Mouse (Mus musculus) liver, postnatal 0 days (tissue): Measurements from ENCODE around the gene Cyth1. TPM values are rescaled to one million over a fixed set of nuclear protein-coding genes. Genes with fewer than 3 reads are reported as not detected.

Experiments used
- ATAC-seq: fragments of 200-750 bp; cut with Nextera tagmentation; 2 replicates; pipeline ENCODE4 v1.8.0; 2017; ENCODE audit warnings: mild to moderate bottlenecking, moderate library complexity
- DNase-seq: peaks from one replicate; pipeline ENCODE4 v3.0.0-alpha.2; 2016
- H3K27ac ChIP-seq: fragments of 300-500 bp; sonication (generic); 2 replicates; pipeline ENCODE4 v1.5.1; 2014; ENCODE audit warnings: antibody characterized with exemption, moderate library complexity, mild to moderate bottlenecking, low read depth
- H3K27me3 ChIP-seq: fragments of 300-500 bp; sonication (generic); 2 replicates; pipeline ENCODE4 v1.6.1; 2014; ENCODE audit warnings: low read length, control low read depth, mixed read lengths; ENCODE audit not compliant: insufficient read depth
- H3K36me3 ChIP-seq: fragments of 300-500 bp; sonication (generic); replicated peaks from 2 replicates; pipeline ENCODE4 v1.6.1; 2014; ENCODE audit warnings: mild to moderate bottlenecking, control low read depth, low read length, moderate library complexity, mixed read lengths; ENCODE audit not compliant: insufficient read depth
- H3K4me1 ChIP-seq: fragments of 300-500 bp; sonication (generic); 2 replicates; pipeline ENCODE4 v1.6.1; 2014; ENCODE audit warnings: antibody characterized with exemption, mild to moderate bottlenecking, control low read depth; ENCODE audit not compliant: insufficient read depth
- H3K4me2 ChIP-seq: fragments of 300-500 bp; sonication (generic); 2 replicates; pipeline ENCODE4 v1.6.1; 2014; ENCODE audit warnings: low read depth, mild to moderate bottlenecking, low read length, moderate library complexity, mixed read lengths
- H3K4me3 ChIP-seq: fragments of 300-500 bp; sonication (generic); 2 replicates; pipeline ENCODE4 v1.5.1; 2014; ENCODE audit warnings: low read depth, low read length
- H3K9ac ChIP-seq: fragments of 300-500 bp; sonication (generic); replicated peaks from 2 replicates; pipeline ENCODE4 v1.6.1; 2014; ENCODE audit warnings: mild to moderate bottlenecking, moderate library complexity
- H3K9me3 ChIP-seq: fragments of 300-500 bp; sonication (generic); 2 replicates; pipeline ENCODE4 v1.6.1; 2016; ENCODE audit warnings: mild to moderate bottlenecking, control low read depth, low read length, mixed read lengths
- CTCF ChIP-seq: sonication (generic); IDR thresholded peaks from 2 replicates; pipeline ENCODE4 v1.5.1; 2016; ENCODE audit warnings: antibody characterized with exemption, low read depth
- EP300 ChIP-seq: IDR thresholded peaks from 2 replicates; pipeline ENCODE4 v1.6.1; 2016; ENCODE audit warnings: antibody characterized with exemption, low read depth, mild to moderate bottlenecking
- WGBS: fragments of 180-500 bp; shearing (Covaris S2); extraction: QIAGEN DNeasy Blood & Tissue Kit; methylation state at CpG from one replicate; pipeline ENCODE4 v1.1.7; 2014; ENCODE audit not compliant: insufficient replicate concordance; 5-methylcytosine and 5-hydroxymethylcytosine counted together
- polyA plus RNA-seq: library from polyadenylated mRNA; unstranded; fragments of >200 nt; fragmentation: Nextera tagmentation; extraction: Ambion mirVana; gene quantifications from 2 replicates; pipeline ENCODE4 v1.2.1, GENCODE M21; 2015

Cyth1 gene
- polyA plus RNA-seq, 1 experiment from 2014 or later: 7.0 TPM

- Histone ChIP-seq H3K27ac (no peak overlapping the region), H3K4me3 (no peak overlapping the region), H3K36me3 (peaks cover 18% of the 10 kb centered on the region), H3K4me1 (peaks cover 31% of the 10 kb centered on the region), H3K27me3 (no peaks in the 10 kb centered on the region), H3K4me2 (no peak overlapping the region), H3K9ac (no peak overlapping the region), H3K9me3 (no peaks in the 10 kb centered on the region)
- WGBS: 75% methylated on average over 5 of the region's 5 CpGs
- TF ChIP-seq EP300: no peak
- TF ChIP-seq CTCF: no peak
- ATAC-seq: no peak
- no peak for DNase-seq
Observed at GRCm38 (mm10) chr11:118192973-118193372, 55.4 kb downstream of the Cyth1 start.

GRCm38 (mm10) chr11:118182768-118183167 is 65.6 kb downstream of the Cyth1 start:
- H3K9me3 ChIP-seq: no peaks in the 10 kb centered on the region
- no peaks in the 10 kb centered on the region for H3K27me3 ChIP-seq
- no peak overlapping the region for H3K4me3 ChIP-seq
- DNase-seq: no peak
- no peak overlapping the region for H3K9ac ChIP-seq
- no peak overlapping the region for H3K4me2 ChIP-seq
- no peak for TF ChIP-seq CTCF
- TF ChIP-seq EP300: no peak
- no peaks in the 10 kb centered on the region for H3K4me1 ChIP-seq
- H3K36me3 ChIP-seq: peaks cover 56% of the 10 kb centered on the region
- no peak overlapping the region for H3K27ac ChIP-seq
- WGBS: 87% methylated on average over 9 of the region's 9 CpGs
- ATAC-seq: no peak

- no peak overlapping the region for H3K27ac ChIP-seq
- peaks cover 55% of the 10 kb centered on the region for H3K36me3 ChIP-seq
- H3K9ac ChIP-seq: no peak overlapping the region
- H3K4me3 ChIP-seq: no peak overlapping the region
- no peaks in the 10 kb centered on the region for H3K9me3 ChIP-seq
- ATAC-seq (no peak), DNase-seq (no peak)
- H3K4me2 ChIP-seq: no peak overlapping the region
- WGBS: 83% methylated on average over 4 of the region's 4 CpGs
- TF ChIP-seq EP300: no peak
- H3K4me1 ChIP-seq: no peaks in the 10 kb centered on the region
- H3K27me3 ChIP-seq: no peaks in the 10 kb centered on the region
Observed at GRCm38 (mm10) chr11:118182353-118182752, 66.0 kb downstream of the Cyth1 start.

GRCm38 (mm10) chr11:118180199-118180598 is 68.2 kb downstream of the Cyth1 start:
- H3K36me3 ChIP-seq: peaks cover 61% of the 10 kb centered on the region
- WGBS: 59% methylated on average over 7 of the region's 7 CpGs
- no peak for ATAC-seq

GRCm38 (mm10) chr11:118178236-118178635 is 70.2 kb downstream of the Cyth1 start:
- TF ChIP-seq CTCF: no peak
- no peak for TF ChIP-seq EP300
- Histone ChIP-seq H3K9me3 (no peaks in the 10 kb centered on the region), H3K4me2 (no peak overlapping the region), H3K36me3 (peaks cover 59% of the 10 kb centered on the region), H3K9ac (no peak overlapping the region), H3K27ac (no peak overlapping the region), H3K27me3 (no peaks in the 10 kb centered on the region), H3K4me3 (no peak overlapping the region), H3K4me1 (no peaks in the 10 kb centered on the region)
- 70% methylated on average over 5 of the region's 5 CpGs for WGBS
- ATAC-seq (no peak), DNase-seq (no peak)

More at GRCm38 (mm10) chr11:118180199-118180598, 68.2 kb downstream of the Cyth1 start:
- Histone ChIP-seq H3K9me3 (no peaks in the 10 kb centered on the region), H3K4me3 (no peak overlapping the region), H3K9ac (no peak overlapping the region), H3K4me2 (no peak overlapping the region), H3K27ac (no peak overlapping the region), H3K27me3 (no peaks in the 10 kb centered on the region), H3K4me1 (no peaks in the 10 kb centered on the region)
- no peak for DNase-seq
- TF ChIP-seq EP300 (no peak), CTCF (no peak)

- Histone ChIP-seq H3K4me1 (no peaks in the 10 kb centered on the region), H3K27me3 (no peaks in the 10 kb centered on the region), H3K9ac (no peak overlapping the region), H3K27ac (no peak overlapping the region), H3K36me3 (peaks cover 54% of the 10 kb centered on the region), H3K4me3 (no peak overlapping the region), H3K9me3 (no peaks in the 10 kb centered on the region), H3K4me2 (no peak overlapping the region)
- no peak for TF ChIP-seq CTCF
- no peak for TF ChIP-seq EP300
- no peak for ATAC-seq
- no peak for DNase-seq
- WGBS: 83% methylated on average over 7 of the region's 7 CpGs
Observed at GRCm38 (mm10) chr11:118174752-118175151, 73.6 kb downstream of the Cyth1 start.

GRCm38 (mm10) chr11:118172768-118173167 is 75.6 kb downstream of the Cyth1 start:
- no peak overlapping the region for H3K9ac ChIP-seq
- TF ChIP-seq CTCF: no peak
- no peak for TF ChIP-seq EP300
- H3K9me3 ChIP-seq: no peaks in the 10 kb centered on the region
- DNase-seq: no peak
- ATAC-seq: no peak
- no peaks in the 10 kb centered on the region for H3K4me1 ChIP-seq
- no peak overlapping the region for H3K4me3 ChIP-seq
- no peak overlapping the region for H3K27ac ChIP-seq
- WGBS: 73% methylated on average over 5 of the region's 5 CpGs
- no peak overlapping the region for H3K4me2 ChIP-seq
- H3K27me3 ChIP-seq: no peaks in the 10 kb centered on the region
- peaks cover 55% of the 10 kb centered on the region for H3K36me3 ChIP-seq
